Mouse (Mus musculus): ENCODE results near the gene Ecm2.

DNA sequence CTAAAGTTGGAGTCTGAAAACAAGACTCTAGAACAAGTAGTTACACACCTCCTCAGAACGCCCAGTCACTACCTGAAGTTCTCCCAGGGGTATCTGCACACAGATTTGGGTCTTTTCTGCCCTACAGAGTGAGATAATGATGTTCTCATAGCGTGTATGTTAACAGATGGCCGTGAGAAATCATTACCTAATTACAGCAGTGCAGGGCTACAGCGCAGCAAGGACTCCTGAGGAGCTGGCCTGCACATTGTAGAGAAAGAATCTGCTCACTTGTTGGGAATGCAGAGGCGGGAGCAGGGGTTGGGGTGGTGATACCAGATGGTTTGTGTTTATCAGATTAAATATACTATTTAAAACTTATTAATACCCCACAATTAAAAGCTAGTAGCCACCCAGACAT lies 24.1 kb upstream of the Ecm2 start:
- TF ChIP-seq CTCF (IDR thresholded peaks at IDR 0.05), result no peak
- TF ChIP-seq EP300 (IDR thresholded peaks at IDR 0.05), result no peak
